Mouse (Mus musculus) C2C12 (cell line): ENCODE measurements around the gene Polh.

Experiments
- CTCF ChIP-seq: IDR thresholded peaks from one replicate; pipeline ENCODE4 v1.5.1; 2011; ENCODE audit not compliant: control insufficient read depth, insufficient read depth, insufficient read length
- MYOG ChIP-seq: IDR thresholded peaks from one replicate; pipeline ENCODE4 v1.6.1; 2011; ENCODE audit not compliant: control insufficient read depth, insufficient read length; ENCODE audit errors: extremely low read depth

GRCm38 (mm10) chr17:46126608-46127007, 75.8 kb downstream of the Polh start:
- TF ChIP-seq MYOG (no peak), CTCF (no peak)
